Mouse (Mus musculus): ENCODE results near the gene Cage1. TPM values are rescaled to one million over a fixed set of nuclear protein-coding genes. Genes with fewer than 3 reads are reported as not detected.

The Cage1 gene
- 3.5 TPM in 2 replicates for polyA plus RNA-seq (2021; fragmentation: Nextera tagmentation)
- long read RNA-seq, experiment 1, partial matches to known transcripts: 3 of 7 reads
- long read RNA-seq, experiment 1, other reads (novel, unspliced or antisense): 2 of 7 reads
- long read RNA-seq, experiment 2, partial matches to known transcripts: 1 of 5 reads
- long read RNA-seq, experiment 2, other reads (novel, unspliced or antisense): 4 of 5 reads

DNA sequence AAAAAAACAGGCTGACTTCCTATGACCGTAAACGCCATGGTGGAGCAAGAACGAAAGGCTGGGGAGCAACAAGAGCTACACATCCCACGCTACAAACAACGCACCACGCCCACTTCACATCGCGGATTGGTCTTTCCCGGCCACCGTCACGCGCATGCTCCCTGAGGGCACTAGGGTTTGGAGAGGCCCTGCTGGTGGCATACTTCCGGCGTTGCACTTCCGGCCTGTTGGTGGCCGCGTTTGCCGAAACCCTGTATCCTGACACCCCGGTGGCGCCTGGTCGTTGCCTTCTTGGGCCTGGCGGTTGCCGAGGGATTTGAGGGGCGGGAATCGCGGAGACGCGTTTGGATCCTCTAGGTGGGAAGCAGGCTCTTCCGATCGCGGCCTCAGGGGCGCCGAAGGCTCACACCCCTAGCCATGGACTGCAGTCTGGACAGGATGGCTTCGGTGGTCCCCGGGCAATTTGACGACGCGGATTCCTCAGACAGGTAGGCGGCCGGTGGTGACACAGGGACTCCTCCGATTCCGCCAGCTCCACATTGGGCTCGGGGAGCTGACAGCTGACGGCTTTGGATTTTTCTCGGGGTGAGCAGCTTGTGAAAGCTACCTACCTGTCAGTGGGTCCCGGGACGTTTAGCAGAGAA lies at the start of gene Cage1:
Gene Cage1 (minus strand): TSS at position 26 of the 644 bp plus-strand sequence.

DNA sequence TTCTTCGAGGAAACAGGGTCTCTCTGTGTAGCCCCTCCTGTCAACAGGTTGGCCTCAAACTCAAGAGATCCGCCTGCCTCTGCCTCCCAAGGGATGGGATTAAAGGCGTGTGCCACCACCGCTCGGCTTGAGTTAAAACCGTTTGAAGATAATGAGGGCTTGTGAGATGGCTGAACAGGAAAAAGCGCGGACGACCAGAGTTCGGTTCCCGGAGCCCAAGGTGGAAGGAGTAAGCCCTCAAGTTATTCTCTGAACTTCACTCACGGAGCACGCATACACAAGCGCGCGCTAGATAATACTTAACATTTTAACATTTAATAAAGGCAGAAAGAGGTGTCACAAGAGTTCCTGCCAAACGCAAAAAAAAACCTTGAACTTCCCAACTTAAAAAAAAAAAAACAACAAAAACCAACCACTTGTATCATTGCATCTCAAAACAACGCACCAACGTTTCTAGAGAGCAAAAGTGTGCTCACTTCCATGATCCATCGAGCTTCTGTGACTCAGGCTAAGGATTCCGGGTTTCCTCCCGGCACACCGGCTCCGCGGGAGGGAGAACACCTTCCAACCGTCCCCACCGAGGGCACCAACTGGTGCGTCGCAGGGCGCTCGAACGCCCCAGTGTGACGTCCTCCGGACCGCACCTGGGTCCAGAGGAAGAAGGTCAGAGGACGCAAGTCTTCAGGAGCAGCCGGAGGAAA lies 376 bp downstream of the Cage1 start, which contains the start of gene Riok1:
Gene Riok1 (plus strand): TSS at position 653 of the 701 bp plus-strand sequence.

DNA sequence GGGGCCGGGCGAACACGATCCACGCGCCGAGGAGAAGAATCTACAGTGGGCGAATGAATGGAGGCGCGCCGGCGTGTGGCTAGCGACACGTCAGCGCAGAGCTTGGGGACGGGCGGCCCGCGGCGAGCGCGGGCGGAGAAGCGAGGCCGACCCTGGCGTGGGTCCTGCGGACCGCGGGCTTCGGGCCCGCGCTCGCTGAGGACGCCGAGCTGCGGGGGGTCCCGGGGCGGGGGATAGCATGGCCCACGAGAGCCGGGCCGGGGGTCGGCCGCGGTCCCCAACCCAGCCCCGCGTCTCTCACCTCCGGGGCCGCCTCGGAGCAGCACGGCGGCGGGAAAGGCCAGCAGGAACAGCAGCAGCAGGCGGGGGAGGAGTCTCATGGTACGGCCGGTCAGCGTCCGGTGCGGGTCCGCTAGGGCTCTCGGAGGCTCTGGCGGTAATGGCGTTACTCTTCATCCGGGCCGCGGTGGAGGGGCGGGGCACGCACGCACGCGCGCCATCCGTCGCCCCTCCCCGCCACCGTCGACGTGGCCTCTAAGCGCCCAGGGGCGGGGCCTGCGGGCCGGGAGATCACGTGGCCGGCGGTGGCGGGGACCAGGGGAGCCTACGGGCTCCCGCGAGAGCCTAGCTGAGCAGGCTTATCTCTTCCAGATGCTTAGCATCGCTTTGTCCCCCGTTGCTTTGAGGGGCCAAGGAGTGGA lies 43.0 kb downstream of the Cage1 start, which contains the start of gene Ssr1:
Gene Ssr1 (minus strand): TSS at position 514 of the 701 bp plus-strand sequence.

Other genes starting within 250 kb of the Cage1 start
- 38.8 and 63.1 TPM in 2 replicates for gene Ssr1, start 42.9 kb downstream of the Cage1 start, polyA plus RNA-seq (2021; fragmentation: Nextera tagmentation)
- 8.9 and 9.2 TPM in 2 replicates for gene Riok1, start 74 bp downstream of the Cage1 start, polyA plus RNA-seq (2021; fragmentation: Nextera tagmentation)
- 0.06 TPM in 1 of 2 replicates, not detected in the other for gene Dsp, start 114.2 kb upstream of the Cage1 start, polyA plus RNA-seq (2021; fragmentation: Nextera tagmentation)
- 11.1 and 12.7 TPM in 2 replicates for gene Snrnp48, start 167.9 kb upstream of the Cage1 start, polyA plus RNA-seq (2021; fragmentation: Nextera tagmentation)